Mouse (Mus musculus): ENCODE data around the gene Gm7247. TPM values are rescaled to one million over a fixed set of nuclear protein-coding genes. Genes with fewer than 3 reads are reported as not detected.

The Gm7247 gene
- polyA plus RNA-seq (2012; ENCODE audit: insufficient read depth, low replicate concordance), result not detected in 2 replicates

DNA sequence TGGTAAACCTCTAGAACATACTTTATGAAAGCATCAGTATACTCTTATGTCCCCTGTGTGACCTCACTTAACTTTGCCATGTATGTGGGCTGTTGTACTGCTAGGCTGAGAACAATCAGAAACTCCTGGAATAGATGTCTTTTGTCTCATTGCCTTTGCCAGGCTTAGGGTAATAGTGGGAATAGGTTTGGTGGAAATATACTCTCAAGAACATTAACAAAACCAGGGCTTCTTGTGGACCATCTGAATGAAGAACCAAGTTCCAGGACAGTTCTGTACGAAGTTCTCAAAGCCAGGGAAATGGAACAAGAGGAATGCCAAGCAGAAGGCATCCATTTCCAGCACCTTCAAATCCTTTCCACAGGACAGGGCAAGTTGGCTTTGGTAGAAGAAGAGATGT is at the start of gene Gm7247:
Gm7247 (plus strand) TSS at position 301 of the 400 bp plus-strand sequence.
- TF ChIP-seq GATA1 (IDR thresholded peaks at IDR 0.05; ENCODE audit: borderline replicate concordance, low read length), result no peak
- TF ChIP-seq FLI1 (IDR thresholded peaks at IDR 0.05; ENCODE audit: low read length), result no peak
- Histone ChIP-seq H3K9me3 (no peaks in the 10 kb centered on the region), H3K4me3 (replicated peaks) (no peak within 1 kb of the TSS), H3K36me3 (replicated peaks; ENCODE audit: low read length) (no peaks in the 10 kb centered on the region), H3K4me1 (no peaks in the 10 kb centered on the region), H3K27me3 (replicated peaks) (peaks cover 4% of the 10 kb centered on the region)

DNA sequence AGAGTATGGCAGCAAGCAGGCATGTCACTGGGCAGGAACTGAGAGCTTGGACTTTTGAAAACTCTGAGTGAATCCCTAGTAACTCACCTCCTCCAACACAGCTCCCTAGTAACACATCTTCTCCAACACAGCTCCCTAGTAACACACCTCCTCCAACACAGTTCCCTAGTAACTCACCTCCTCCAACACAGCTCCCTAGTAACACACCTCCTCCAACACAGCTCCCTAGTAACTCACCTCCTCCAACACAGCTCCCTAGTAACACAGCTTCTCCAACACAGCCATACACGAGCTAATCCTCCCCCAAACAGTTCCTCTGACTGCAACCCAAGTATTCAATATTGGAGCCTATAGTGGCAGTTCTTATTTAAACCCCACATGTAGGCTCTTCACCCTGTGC is 37.6 kb upstream of the Gm7247 start:
- no peaks in the 10 kb centered on the region for H3K4me1 ChIP-seq
- H3K36me3 ChIP-seq (replicated peaks; ENCODE audit: low read length), result no peaks in the 10 kb centered on the region
- no peak for TF ChIP-seq GATA1 (IDR thresholded peaks at IDR 0.05; ENCODE audit: borderline replicate concordance, low read length)
- TF ChIP-seq FLI1 (IDR thresholded peaks at IDR 0.05; ENCODE audit: low read length), result no peak
- no peaks in the 10 kb centered on the region for H3K9me3 ChIP-seq
- H3K27me3 ChIP-seq (replicated peaks), result no peaks in the 10 kb centered on the region
- no peak overlapping the region for H3K4me3 ChIP-seq (replicated peaks)

DNA sequence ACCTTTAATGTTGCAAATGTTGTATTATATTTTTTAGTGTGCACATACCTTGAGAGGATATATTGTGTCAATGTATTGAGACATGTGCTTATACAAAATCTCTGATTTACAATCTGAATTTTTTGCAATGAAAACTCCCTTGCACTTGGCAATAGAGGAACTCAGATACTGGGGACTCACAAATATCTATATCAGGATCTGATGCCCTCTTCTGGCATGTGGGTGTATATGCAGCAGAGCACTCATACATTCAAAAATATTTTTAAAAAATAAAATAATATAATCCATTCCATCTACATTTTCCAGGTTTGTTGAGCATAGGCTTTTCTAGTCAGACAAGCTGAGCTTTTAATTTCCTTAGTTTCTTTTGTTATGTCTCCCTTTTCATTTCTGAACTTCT is 15.5 kb upstream of the Gm7247 start:
- no peaks in the 10 kb centered on the region for H3K4me1 ChIP-seq
- no peak overlapping the region for H3K4me3 ChIP-seq (replicated peaks)
- no peaks in the 10 kb centered on the region for H3K9me3 ChIP-seq
- H3K36me3 ChIP-seq (replicated peaks; ENCODE audit: low read length), result no peaks in the 10 kb centered on the region
- H3K27me3 ChIP-seq (replicated peaks), result no peaks in the 10 kb centered on the region
- TF ChIP-seq FLI1 (IDR thresholded peaks at IDR 0.05; ENCODE audit: low read length) (no peak), GATA1 (IDR thresholded peaks at IDR 0.05; ENCODE audit: borderline replicate concordance, low read length) (no peak)

- Histone ChIP-seq H3K36me3 (replicated peaks; ENCODE audit: low read length) (no peaks in the 10 kb centered on the region), H3K4me1 (no peaks in the 10 kb centered on the region), H3K27me3 (replicated peaks) (peaks cover 4% of the 10 kb centered on the region), H3K9me3 (no peaks in the 10 kb centered on the region), H3K4me3 (replicated peaks) (no peak overlapping the region)
- TF ChIP-seq FLI1 (IDR thresholded peaks at IDR 0.05; ENCODE audit: low read length) (no peak), GATA1 (IDR thresholded peaks at IDR 0.05; ENCODE audit: borderline replicate concordance, low read length) (no peak)
Measured at GRCm38 (mm10) chr14:51358111-51358982, 3.2 kb upstream of the Gm7247 start.

DNA sequence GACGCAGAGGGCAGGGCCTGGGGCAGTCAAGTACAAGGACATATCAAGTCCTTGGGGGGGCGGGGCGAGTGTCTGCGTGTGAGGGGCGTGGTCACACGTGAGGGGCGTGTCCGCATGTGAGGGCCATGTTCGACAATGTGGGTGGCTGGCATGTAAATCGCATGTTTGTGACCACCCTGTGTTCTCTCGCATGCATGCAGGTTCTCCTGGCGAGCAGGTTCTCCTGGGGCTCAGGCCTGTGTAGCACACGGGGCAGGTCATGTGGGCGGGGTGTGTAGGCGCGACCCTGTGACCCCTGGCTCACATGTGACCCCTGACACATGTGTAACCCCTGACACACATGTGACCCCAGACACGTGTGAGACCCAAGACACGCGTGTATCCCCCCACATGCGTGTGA is 21.2 kb downstream of the Gm7247 start:
- TF ChIP-seq FLI1 (IDR thresholded peaks at IDR 0.05; ENCODE audit: low read length) (no peak), GATA1 (IDR thresholded peaks at IDR 0.05; ENCODE audit: borderline replicate concordance, low read length) (no peak)
- Histone ChIP-seq H3K9me3 (peaks cover 23% of the 10 kb centered on the region), H3K4me1 (no peaks in the 10 kb centered on the region; the same call in 1 of the 2 replicates), H3K4me3 (replicated peaks) (peak overlapping the region; percentile 65), H3K36me3 (replicated peaks; ENCODE audit: low read length) (no peaks in the 10 kb centered on the region), H3K27me3 (replicated peaks) (no peaks in the 10 kb centered on the region)

DNA sequence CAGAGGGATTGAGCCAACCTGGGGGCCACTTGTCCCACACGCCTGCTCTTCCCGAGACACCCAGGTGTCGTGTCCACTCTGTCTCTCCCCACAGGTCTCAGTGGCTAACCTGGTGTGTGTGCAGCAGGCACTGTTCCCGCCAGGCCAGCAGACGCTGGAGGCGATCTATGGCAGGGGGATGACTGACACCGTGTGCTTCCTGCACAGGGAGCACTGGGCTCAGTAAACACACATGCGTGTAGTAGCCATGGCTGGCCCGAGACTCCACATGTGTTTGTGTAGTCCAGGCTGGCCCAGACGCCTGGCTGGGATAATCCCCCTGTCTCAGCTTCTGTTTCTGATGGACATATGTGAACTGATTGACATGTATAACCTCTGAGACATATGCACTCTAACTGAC is 22.8 kb downstream of the Gm7247 start:
- Histone ChIP-seq H3K4me3 (replicated peaks) (peak overlapping the region; percentile 79), H3K36me3 (replicated peaks; ENCODE audit: low read length) (no peaks in the 10 kb centered on the region), H3K9me3 (peaks cover 28% of the 10 kb centered on the region), H3K27me3 (replicated peaks) (no peaks in the 10 kb centered on the region), H3K4me1 (no peaks in the 10 kb centered on the region; the same call in 1 of the 2 replicates)
- TF ChIP-seq GATA1 (IDR thresholded peaks at IDR 0.05; ENCODE audit: borderline replicate concordance, low read length) (no peak), FLI1 (IDR thresholded peaks at IDR 0.05; ENCODE audit: low read length) (no peak)

DNA sequence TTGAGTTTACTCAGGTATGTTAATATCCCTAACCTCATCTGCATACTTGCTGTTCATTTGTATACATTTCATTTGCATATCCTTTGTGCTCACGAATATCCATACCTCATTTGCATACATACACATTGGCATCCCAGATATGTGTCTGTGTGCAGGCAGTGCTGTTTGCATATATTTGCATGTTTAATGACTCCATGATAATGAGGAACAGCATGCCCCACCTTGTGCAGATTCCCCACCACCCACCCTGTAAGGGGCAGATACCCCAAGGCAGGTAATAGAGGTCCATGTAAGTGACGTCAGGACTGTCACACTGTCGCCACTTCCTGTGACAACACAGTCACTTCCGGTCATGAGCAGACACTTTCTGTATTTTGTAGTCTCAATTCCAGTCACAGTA is 24.2 kb downstream of the Gm7247 start:
- TF ChIP-seq GATA1 (IDR thresholded peaks at IDR 0.05; ENCODE audit: borderline replicate concordance, low read length) (no peak), FLI1 (IDR thresholded peaks at IDR 0.05; ENCODE audit: low read length) (no peak)
- no peaks in the 10 kb centered on the region; the same call in 1 of the 2 replicates for H3K4me1 ChIP-seq
- no peaks in the 10 kb centered on the region for H3K36me3 ChIP-seq (replicated peaks; ENCODE audit: low read length)
- no peak overlapping the region for H3K4me3 ChIP-seq (replicated peaks)
- H3K9me3 ChIP-seq, result peaks cover 28% of the 10 kb centered on the region
- H3K27me3 ChIP-seq (replicated peaks), result no peaks in the 10 kb centered on the region

DNA sequence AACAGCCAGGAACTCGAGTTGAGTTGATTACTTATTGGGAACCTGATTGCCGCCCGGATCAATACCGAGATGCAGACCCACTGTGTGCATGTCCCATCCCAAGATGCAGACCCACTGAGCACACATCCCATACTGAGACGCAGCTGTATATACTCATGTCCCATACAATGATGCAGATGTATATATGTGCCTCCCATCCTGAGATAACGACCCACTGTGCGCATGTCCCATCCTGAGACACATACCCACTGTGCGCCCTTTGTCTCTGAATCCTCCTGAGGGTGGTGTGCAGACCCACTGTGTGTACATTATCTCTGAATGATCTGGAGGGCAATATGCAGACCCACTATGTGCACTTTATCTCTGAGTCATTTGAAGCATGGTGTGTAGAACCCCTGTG is 26.2 kb downstream of the Gm7247 start:
- Histone ChIP-seq H3K27me3 (replicated peaks) (no peaks in the 10 kb centered on the region), H3K4me1 (no peaks in the 10 kb centered on the region; the same call in 1 of the 2 replicates), H3K36me3 (replicated peaks; ENCODE audit: low read length) (no peaks in the 10 kb centered on the region), H3K9me3 (peaks cover 31% of the 10 kb centered on the region), H3K4me3 (replicated peaks) (no peak overlapping the region)
- TF ChIP-seq GATA1 (IDR thresholded peaks at IDR 0.05; ENCODE audit: borderline replicate concordance, low read length) (no peak), FLI1 (IDR thresholded peaks at IDR 0.05; ENCODE audit: low read length) (no peak)

GRCm38 (mm10) chr14:51388222-51388621 is 26.7 kb downstream of the Gm7247 start:
- TF ChIP-seq GATA1 (IDR thresholded peaks at IDR 0.05; ENCODE audit: borderline replicate concordance, low read length), result no peak

GRCm38 (mm10) chr14:51410520-51410919 is 49.0 kb downstream of the Gm7247 start, which contains the start of gene Vmn2r88:
Gene Vmn2r88, plus strand, starts transcription at chr14:51410820.
- H3K27me3 ChIP-seq (replicated peaks), result no peaks in the 10 kb centered on the region
- no peak within 1 kb of the TSS for H3K4me3 ChIP-seq (replicated peaks)
- TF ChIP-seq FLI1 (IDR thresholded peaks at IDR 0.05; ENCODE audit: low read length) (no peak), GATA1 (IDR thresholded peaks at IDR 0.05; ENCODE audit: borderline replicate concordance, low read length) (no peak)
- no peaks in the 10 kb centered on the region for H3K4me1 ChIP-seq
- no peaks in the 10 kb centered on the region for H3K36me3 ChIP-seq (replicated peaks; ENCODE audit: low read length)
- no peaks in the 10 kb centered on the region for H3K9me3 ChIP-seq

More at GRCm38 (mm10) chr14:51388222-51388621, 26.7 kb downstream of the Gm7247 start:
- Histone ChIP-seq H3K36me3 (replicated peaks; ENCODE audit: low read length) (no peaks in the 10 kb centered on the region), H3K27me3 (replicated peaks) (no peaks in the 10 kb centered on the region), H3K4me3 (replicated peaks) (no peak overlapping the region), H3K9me3 (peaks cover 27% of the 10 kb centered on the region), H3K4me1 (no peaks in the 10 kb centered on the region; the same call in 1 of the 2 replicates)
